Mouse (Mus musculus) midbrain, embryonic 10.5 days (tissue): ENCODE measurements around the gene Btbd35f29. TPM values are rescaled to one million over a fixed set of nuclear protein-coding genes. Genes with fewer than 3 reads are reported as not detected.
"Not testable (repeated sequence)": the region's sequence is repeated elsewhere in the genome, so short reads cannot be mapped to it uniquely, and the experiment has no call there.

Source experiments
- DNase-seq: peaks from one replicate; pipeline ENCODE4 v3.0.0-alpha.2; 2017; ENCODE audit warnings: low spot score
- H3K27ac ChIP-seq: fragments of 300-500 bp; sonication (generic); replicated peaks from 2 replicates; pipeline ENCODE4 v1.5.1; 2016; ENCODE audit warnings: mild to moderate bottlenecking
- H3K27me3 ChIP-seq: fragments of 300-500 bp; sonication (generic); 2 replicates; pipeline ENCODE4 v1.6.1; 2016; ENCODE audit warnings: low read depth, mild to moderate bottlenecking; ENCODE audit not compliant: poor library complexity, severe bottlenecking
- H3K36me3 ChIP-seq: fragments of 300-500 bp; sonication (generic); 2 replicates; pipeline ENCODE4 v1.6.1; 2016; ENCODE audit warnings: mild to moderate bottlenecking, moderate library complexity
- H3K4me1 ChIP-seq: fragments of 300-500 bp; sonication (generic); 2 replicates; pipeline ENCODE4 v1.6.1; 2016
- H3K4me3 ChIP-seq: fragments of 300-500 bp; sonication (generic); 2 replicates; pipeline ENCODE4 v1.5.1; 2016; ENCODE audit warnings: mild to moderate bottlenecking, moderate library complexity
- H3K9me3 ChIP-seq: fragments of 300-500 bp; sonication (generic); replicated peaks from 2 replicates; pipeline ENCODE4 v1.6.1; 2016; ENCODE audit warnings: mild to moderate bottlenecking
- WGBS: fragments of 180-500 bp; shearing (Covaris S2); methylation state at CpG from one replicate; pipeline ENCODE4 v1.1.7; 2016; 5-methylcytosine and 5-hydroxymethylcytosine counted together
- polyA plus RNA-seq: library from polyadenylated mRNA; unstranded; fragments of >200 nt; fragmentation: Nextera tagmentation; extraction: Ambion mirVana; gene quantifications from 2 replicates; pipeline ENCODE4 v1.2.1, GENCODE M21; 2016

The Btbd35f29 gene
- not detected in 2 replicates for polyA plus RNA-seq

GRCm38 (mm10) chrX:31117374-31117773 is at the start of gene Btbd35f29:
Gene Btbd35f29, plus strand, starts transcription at chrX:31117674.
- H3K27me3 ChIP-seq, H3K4me3 ChIP-seq, H3K36me3 ChIP-seq, H3K27ac ChIP-seq, DNase-seq, H3K4me1 ChIP-seq, H3K9me3 ChIP-seq: not testable (repeated sequence)
- WGBS: no CpG with 5 or more reads among the region's 4 CpGs

GRCm38 (mm10) chrX:31141416-31141815 is 23.9 kb downstream of the Btbd35f29 start:
- H3K36me3 ChIP-seq: not testable (repeated sequence)
- 86% methylated on average over 2 of the region's 2 CpGs for WGBS

GRCm38 (mm10) chrX:31145144-31145543 is 27.7 kb downstream of the Btbd35f29 start:
- H3K9me3 ChIP-seq: peaks cover 66% of the 10 kb centered on the region
- not testable (repeated sequence) for H3K4me1 ChIP-seq, H3K4me3 ChIP-seq, DNase-seq, H3K36me3 ChIP-seq, H3K27ac ChIP-seq, H3K27me3 ChIP-seq

More at GRCm38 (mm10) chrX:31141416-31141815, 23.9 kb downstream of the Btbd35f29 start:
- not testable (repeated sequence) for H3K4me1 ChIP-seq, DNase-seq, H3K27me3 ChIP-seq, H3K27ac ChIP-seq, H3K4me3 ChIP-seq
- peaks cover 54% of the 10 kb centered on the region for H3K9me3 ChIP-seq

- H3K27ac ChIP-seq, DNase-seq, H3K4me1 ChIP-seq, H3K27me3 ChIP-seq, H3K36me3 ChIP-seq, H3K4me3 ChIP-seq: not testable (repeated sequence)
- 80% methylated on average over 1 of the region's 1 CpGs for WGBS
- peaks cover 63% of the 10 kb centered on the region for H3K9me3 ChIP-seq
Observed at GRCm38 (mm10) chrX:31145835-31146234, 28.4 kb downstream of the Btbd35f29 start.

GRCm38 (mm10) chrX:31158534-31159085 is 41.1 kb downstream of the Btbd35f29 start:
- H3K4me1 ChIP-seq, H3K27ac ChIP-seq, H3K27me3 ChIP-seq, H3K4me3 ChIP-seq, DNase-seq, H3K36me3 ChIP-seq: not testable (repeated sequence)
- peaks cover 47% of the 10 kb centered on the region for H3K9me3 ChIP-seq
- WGBS: 88% methylated on average over 2 of the region's 2 CpGs

GRCm38 (mm10) chrX:31159450-31160322 is 42.2 kb downstream of the Btbd35f29 start:
- not testable (repeated sequence) for H3K27me3 ChIP-seq, H3K4me1 ChIP-seq, H3K36me3 ChIP-seq, H3K27ac ChIP-seq, H3K4me3 ChIP-seq, DNase-seq
- H3K9me3 ChIP-seq: peaks cover 51% of the 10 kb centered on the region
- 71% methylated on average over 2 of the region's 2 CpGs for WGBS

GRCm38 (mm10) chrX:31160554-31160953 is 43.1 kb downstream of the Btbd35f29 start:
- 78% methylated on average over 4 of the region's 4 CpGs for WGBS
- peaks cover 57% of the 10 kb centered on the region for H3K9me3 ChIP-seq
- not testable (repeated sequence) for H3K4me1 ChIP-seq, H3K36me3 ChIP-seq, H3K27me3 ChIP-seq, H3K4me3 ChIP-seq, H3K27ac ChIP-seq, DNase-seq

- DNase-seq, H3K27me3 ChIP-seq, H3K4me1 ChIP-seq, H3K27ac ChIP-seq, H3K4me3 ChIP-seq, H3K36me3 ChIP-seq: not testable (repeated sequence)
- WGBS: 86% methylated on average over 3 of the region's 3 CpGs
- peaks cover 59% of the 10 kb centered on the region for H3K9me3 ChIP-seq
Observed at GRCm38 (mm10) chrX:31162638-31163037, 45.2 kb downstream of the Btbd35f29 start.

GRCm38 (mm10) chrX:31165193-31165592 is 47.7 kb downstream of the Btbd35f29 start:
- not testable (repeated sequence) for H3K27ac ChIP-seq, DNase-seq, H3K36me3 ChIP-seq, H3K4me1 ChIP-seq, H3K4me3 ChIP-seq, H3K27me3 ChIP-seq
- 96% methylated on average over 3 of the region's 3 CpGs for WGBS
- peaks cover 51% of the 10 kb centered on the region for H3K9me3 ChIP-seq

Other genes starting within 250 kb of the Btbd35f29 start
- gene Spin2f, start 136.2 kb downstream of the Btbd35f29 start, polyA plus RNA-seq: not detected in 2 replicates
- gene Btbd35f26, start 218.8 kb downstream of the Btbd35f29 start, polyA plus RNA-seq: not detected in 2 replicates